Mouse (Mus musculus) ES-E14 (cell line): ENCODE measurements around the gene Crk. TPM values are rescaled to one million over a fixed set of nuclear protein-coding genes. Genes with fewer than 3 reads are reported as not detected.
A peak's percentile ranks its signal among the peaks of the same experiment; 100 is the strongest.

Source experiments
- DNase-seq: peaks from one replicate; pipeline ENCODE4 v3.0.0-alpha.2; 2013; ENCODE audit warnings: low read depth, low spot score
- H3K27ac ChIP-seq: 2 replicates; pipeline ENCODE4 v1.5.1; 2012; ENCODE audit warnings: low read depth, mild to moderate bottlenecking, low read length, moderate library complexity, mixed read lengths; ENCODE audit not compliant: poor library complexity, insufficient read depth, severe bottlenecking
- H3K36me3 ChIP-seq: 2 replicates; pipeline ENCODE4 v1.6.1; 2012; ENCODE audit warnings: mild to moderate bottlenecking, low read length, moderate library complexity, mixed read lengths; ENCODE audit not compliant: control insufficient read depth, poor library complexity, insufficient read depth, severe bottlenecking
- H3K4me1 ChIP-seq, 2 experiments: fragments of 150-350 bp in 1 of 2; sonication (generic) in 1 of 2; 2 replicates each; pipeline ENCODE4 v1.6.1; 2012; ENCODE audit warnings: low read length in 2 of 2, mild to moderate bottlenecking in 1 of 2, mixed read lengths in 1 of 2; ENCODE audit not compliant: control insufficient read depth in 2 of 2, insufficient read depth in 2 of 2, poor library complexity in 1 of 2
- H3K4me3 ChIP-seq, 2 experiments: fragments of 150-350 bp in 1 of 2; sonication (generic) in 1 of 2; 2 replicates each; pipeline ENCODE4 v1.5.1; 2012; ENCODE audit warnings: low read length in 2 of 2, low read depth in 1 of 2, mild to moderate bottlenecking in 1 of 2, mixed read lengths in 1 of 2; ENCODE audit not compliant: insufficient read depth in 1 of 2, poor library complexity in 1 of 2, severe bottlenecking in 1 of 2
- H3K9ac ChIP-seq: 2 replicates; pipeline ENCODE4 v1.6.1; 2012; ENCODE audit warnings: low read depth, mild to moderate bottlenecking, low read length, mixed read lengths; ENCODE audit not compliant: poor library complexity, insufficient read depth, severe bottlenecking
- H3K9me3 ChIP-seq: fragments of 150-350 bp; sonication (generic); 2 replicates; pipeline ENCODE4 v1.6.1; 2012; ENCODE audit warnings: low read depth, mild to moderate bottlenecking, low read length; ENCODE audit not compliant: control insufficient read depth, insufficient read depth
- CHD2 ChIP-seq: IDR thresholded peaks from 2 replicates; pipeline ENCODE4 v1.6.1; 2014; ENCODE audit warnings: mild to moderate bottlenecking, low read depth, low read length, inconsistent platforms
- HCFC1 ChIP-seq: IDR thresholded peaks from 2 replicates; pipeline ENCODE4 v1.6.1; 2012; ENCODE audit warnings: low read length, inconsistent platforms, borderline replicate concordance; ENCODE audit not compliant: insufficient read depth
- MAFK ChIP-seq: IDR thresholded peaks from 2 replicates; pipeline ENCODE4 v1.6.1; 2014; ENCODE audit warnings: mild to moderate bottlenecking, low read depth, low read length, inconsistent platforms; ENCODE audit not compliant: insufficient read depth
- ZC3H11A ChIP-seq: IDR thresholded peaks from 2 replicates; pipeline ENCODE4 v1.6.1; 2012; ENCODE audit warnings: low read depth, mild to moderate bottlenecking, inconsistent platforms, low read length, borderline replicate concordance
- ZNF384 ChIP-seq: IDR thresholded peaks from 2 replicates; pipeline ENCODE4 v1.6.1; 2012; ENCODE audit warnings: low read depth, low read length, inconsistent platforms
- in situ Hi-C, 2 experiments: fragments of 600-800 bp; cut with MboI; formaldehyde crosslinking; loops; one replicate each; pipeline ENCODE4 v1.15.1; 2025; ENCODE audit warnings: low sequenced_read_pairs in 2 of 2, inconsistent platforms in 1 of 2; ENCODE audit not compliant: unreplicated experiment in 2 of 2
- total RNA-seq: library from RNA; depleted of rRNA; stranded (reverse); fragments of 300-350 nt; gene quantifications from 2 replicates; pipeline ENCODE4 v1.2.3, GENCODE M21; 2012

The Crk gene
- total RNA-seq, 1 experiment = 71.3 TPM

GRCm38 (mm10) chr11:75679439-75680171, 546 bp downstream of the Crk start:
- Histone ChIP-seq H3K36me3 (peaks cover 5% of the 10 kb centered on the region), H3K9ac (peak overlapping the region; percentile 99), H3K9me3 (no peaks in the 10 kb centered on the region), H3K4me1 (peaks cover 0 to 7% of the 10 kb centered on the region in 2 experiments; a peak in 2 of 4 replicates), H3K27ac (peak overlapping the region; percentile 94), H3K4me3 (peak overlapping the region; percentile 88 to 99)
- peak; percentile 54 for DNase-seq
- TF ChIP-seq ZNF384 = no peak
- TF ChIP-seq HCFC1 = peak; percentile 31; the same call in 1 of the 2 replicates
- TF ChIP-seq MAFK = no peak
- in situ Hi-C loops = no loop called here

- H3K4me3 ChIP-seq = no peak overlapping the region
Measured at GRCm38 (mm10) chr11:75684462-75684861, 5.4 kb downstream of the Crk start.

GRCm38 (mm10) chr11:75684956-75685355, 5.9 kb downstream of the Crk start:
- in situ Hi-C loops = no loop called here
- peaks cover 10% of the 10 kb centered on the region for H3K36me3 ChIP-seq
- H3K9me3 ChIP-seq = no peaks in the 10 kb centered on the region
- H3K4me3 ChIP-seq = no peak overlapping the region
- no peak overlapping the region for H3K27ac ChIP-seq
- TF ChIP-seq MAFK (no peak), CHD2 (no peak), ZC3H11A (no peak), HCFC1 (no peak)
- DNase-seq = no peak
- peaks cover 0 to 7% of the 10 kb centered on the region in 2 experiments; a peak in 2 of 4 replicates for H3K4me1 ChIP-seq
- H3K9ac ChIP-seq = no peak overlapping the region

More at GRCm38 (mm10) chr11:75684462-75684861, 5.4 kb downstream of the Crk start:
- peaks cover 10% of the 10 kb centered on the region for H3K36me3 ChIP-seq
- H3K9me3 ChIP-seq = no peaks in the 10 kb centered on the region
- no peak overlapping the region for H3K27ac ChIP-seq
- no peak for TF ChIP-seq MAFK
- TF ChIP-seq ZC3H11A = no peak
- no peak for TF ChIP-seq HCFC1
- TF ChIP-seq ZNF384 = no peak
- TF ChIP-seq CHD2 = no peak
- H3K9ac ChIP-seq = no peak overlapping the region
- in situ Hi-C loops = no loop called here
- no peak for DNase-seq
- H3K4me1 ChIP-seq = peaks cover 0 to 7% of the 10 kb centered on the region in 2 experiments; a peak in 2 of 4 replicates

GRCm38 (mm10) chr11:75687343-75687993, 8.4 kb downstream of the Crk start:
- no peak overlapping the region for H3K4me3 ChIP-seq
- no peak overlapping the region for H3K27ac ChIP-seq
- TF ChIP-seq ZNF384 = 0 out of 2 replicates have a peak, but pooled peaks have one; percentile 29
- TF ChIP-seq ZC3H11A = no peak
- H3K36me3 ChIP-seq = peaks cover 14% of the 10 kb centered on the region
- H3K9ac ChIP-seq = no peak overlapping the region
- 0 out of 4 replicates have a peak, but pooled peaks cover 0 to under 1% of the 10 kb centered on the region in 2 experiments for H3K4me1 ChIP-seq
- in situ Hi-C loops = no loop called here
- no peaks in the 10 kb centered on the region for H3K9me3 ChIP-seq
- no peak for DNase-seq

GRCm38 (mm10) chr11:75688132-75688531, 9.1 kb downstream of the Crk start:
- H3K4me3 ChIP-seq = no peak overlapping the region
- TF ChIP-seq ZNF384 (peak; percentile 81), CHD2 (no peak)
- H3K27ac ChIP-seq = no peak overlapping the region
- H3K36me3 ChIP-seq = peaks cover 17% of the 10 kb centered on the region
- no peak for DNase-seq
- no peak overlapping the region for H3K9ac ChIP-seq
- in situ Hi-C loops = no loop called here
- H3K9me3 ChIP-seq = no peaks in the 10 kb centered on the region
- H3K4me1 ChIP-seq = peaks cover 0 to 2% of the 10 kb centered on the region in 2 experiments; a peak in 1 of 4 replicates
